Mouse (Mus musculus) gonadal fat pad, adult 2 months (tissue): ENCODE results near the gene Vmn2r87. TPM values are rescaled to one million over a fixed set of nuclear protein-coding genes. Genes with fewer than 3 reads are reported as not detected.
A peak's percentile ranks its signal among the peaks of the same experiment; 100 is the strongest.
"Not testable (repeated sequence)": the region's sequence is repeated elsewhere in the genome, so short reads cannot be mapped to it uniquely, and the experiment has no call there.

Experiments
- DNase-seq: peaks from one replicate; pipeline ENCODE4 v3.0.0-alpha.2; 2012; ENCODE audit warnings: low read depth
- polyA plus RNA-seq: library from polyadenylated mRNA; depleted of rRNA; stranded (reverse); fragments of >200 nt; gene quantifications from 2 replicates; pipeline ENCODE4 v1.2.3, GENCODE M21; 2012; rRNA removed

The Vmn2r87 gene
- not detected in 2 replicates for polyA plus RNA-seq

DNA sequence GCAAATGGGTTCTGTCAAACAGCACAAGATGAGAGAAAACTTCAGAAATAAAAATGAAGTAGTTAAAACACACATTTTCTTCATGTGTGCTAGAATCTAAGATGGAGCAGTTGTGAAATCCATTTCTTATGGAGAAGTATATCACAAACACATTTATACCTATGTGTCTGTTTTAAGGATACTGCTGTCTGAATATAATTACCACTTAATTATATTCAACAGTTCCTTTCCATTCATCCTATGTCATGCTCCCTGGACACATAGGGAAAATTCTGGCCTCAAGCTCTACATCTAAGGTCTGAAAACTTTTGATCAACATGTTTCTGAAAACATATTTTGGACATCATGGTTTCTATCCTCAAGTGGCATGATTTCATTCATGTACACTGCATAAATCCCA, at the start of gene Vmn2r87:
Gene Vmn2r87 (minus strand): TSS at position 101 of the 400 bp plus-strand sequence.
- DNase-seq: no peak

DNA sequence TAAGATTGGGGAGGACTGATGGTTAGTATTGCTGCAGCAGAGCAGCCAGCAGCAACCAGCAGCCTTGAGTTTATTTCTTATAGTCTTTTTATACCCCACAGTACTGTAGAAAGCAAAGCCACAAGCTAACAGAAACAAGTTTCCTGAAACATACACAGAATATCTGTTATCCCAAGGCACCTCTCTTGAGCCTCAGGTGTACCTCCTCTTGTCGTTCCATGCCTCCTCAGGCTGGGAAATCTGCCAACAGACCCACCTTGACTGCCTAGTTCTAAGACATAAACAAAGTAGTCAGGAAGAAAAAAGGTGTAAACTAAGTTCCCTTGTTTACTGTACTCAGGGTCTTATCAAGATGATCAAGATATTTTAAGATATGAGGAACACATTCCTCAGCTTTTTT, 47.1 kb upstream of the Vmn2r87 start:
- not testable (repeated sequence) for DNase-seq

DNA sequence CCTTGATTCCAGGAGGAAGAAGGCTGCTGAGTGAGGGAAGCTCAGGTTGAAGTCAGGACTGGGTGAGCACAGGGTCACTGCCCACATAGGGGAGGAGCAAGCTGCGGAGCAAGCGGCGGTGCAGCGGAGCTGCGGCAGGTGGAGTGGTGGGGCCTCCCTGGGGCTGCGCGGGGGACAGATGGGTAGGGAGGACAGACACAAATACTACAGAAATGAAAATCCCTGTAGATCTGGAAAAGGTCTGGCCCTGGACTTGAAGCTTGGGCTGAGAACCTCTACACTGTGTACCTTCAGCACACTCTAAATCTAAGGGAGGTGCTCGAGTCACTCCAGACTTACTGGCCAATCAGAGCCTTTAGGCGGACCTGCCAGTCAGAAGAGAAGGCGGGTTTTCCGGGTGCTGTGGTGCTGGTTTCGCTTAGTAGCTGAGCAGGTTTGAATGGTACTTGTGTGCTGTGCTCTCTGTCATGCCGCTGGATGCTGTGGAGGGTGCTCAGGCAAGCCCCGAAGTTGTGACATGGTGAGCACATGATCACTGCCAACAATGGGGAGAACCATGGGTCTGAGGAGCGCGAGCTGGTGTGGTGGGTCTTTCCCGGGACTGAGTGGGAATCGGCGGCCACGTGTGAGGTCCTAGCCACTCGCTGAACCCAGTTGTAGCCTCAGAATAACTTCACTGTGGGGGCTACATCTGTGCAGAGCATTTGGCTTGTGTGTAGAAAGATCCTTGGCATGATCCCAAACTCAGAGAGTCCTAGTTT, 44.9 kb upstream of the Vmn2r87 start:
- DNase-seq: peak; percentile 34

DNA sequence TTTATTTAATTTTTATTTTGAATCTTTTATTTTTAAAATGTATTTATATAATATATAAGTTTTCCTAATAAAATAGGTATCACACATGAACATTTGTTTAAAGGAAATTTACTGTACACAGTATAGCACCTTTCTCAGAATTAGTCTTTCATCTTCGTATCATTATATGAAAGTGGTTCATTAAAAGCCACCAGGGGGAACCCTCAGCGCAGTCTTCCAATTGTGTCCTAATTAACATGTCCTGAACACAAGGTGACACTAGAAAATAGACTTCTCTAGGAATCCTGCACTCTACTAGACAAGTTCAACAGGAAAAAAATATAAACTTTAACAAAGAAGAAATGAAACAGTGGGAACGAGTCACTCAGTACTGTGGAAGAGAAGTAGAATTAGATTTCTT, 38.9 kb upstream of the Vmn2r87 start:
- no peak for DNase-seq

DNA sequence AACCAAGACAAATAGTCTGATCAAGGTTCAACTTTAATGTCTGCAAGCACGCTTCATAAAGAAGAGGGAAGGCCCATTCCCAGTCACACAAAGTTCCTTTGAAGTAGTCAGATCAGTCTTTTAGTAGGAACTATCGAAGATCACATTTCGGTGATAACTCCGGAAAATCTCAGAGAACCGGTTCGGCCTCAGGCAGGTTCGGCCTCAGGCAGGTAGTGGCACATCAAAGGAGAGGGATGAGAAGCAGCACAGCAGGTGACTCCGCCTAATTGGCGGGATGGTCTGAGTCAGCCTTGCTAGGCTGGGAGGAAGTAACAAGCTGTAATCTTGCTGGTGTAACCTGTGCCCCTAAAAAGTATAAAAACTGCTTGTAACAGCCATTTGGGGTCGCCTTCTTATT, 30.7 kb upstream of the Vmn2r87 start:
- DNase-seq: no peak

DNA sequence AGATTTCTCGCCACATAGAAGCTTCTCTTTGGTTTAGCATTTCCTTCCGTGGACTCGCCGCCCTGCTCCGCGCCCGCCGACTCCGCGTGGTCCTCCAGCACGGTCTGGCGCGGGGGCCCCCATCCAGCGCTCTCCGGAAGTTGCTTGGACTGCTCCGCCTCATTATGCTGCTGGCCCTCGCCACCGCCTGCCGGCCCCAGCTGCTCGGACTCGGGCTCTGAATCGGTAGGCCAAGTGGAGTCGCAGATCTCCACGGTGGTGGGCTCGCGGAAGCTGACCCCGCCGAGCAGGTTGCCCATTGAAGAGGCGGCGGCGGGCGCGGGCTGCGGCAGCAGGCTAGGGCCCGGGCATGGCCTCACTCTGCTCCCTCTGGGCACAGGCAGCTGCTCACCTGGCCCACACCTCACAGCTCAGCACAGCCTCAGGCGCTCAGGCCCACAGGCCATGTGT, 26.9 kb downstream of the Vmn2r87 start:
- no peak for DNase-seq

DNA sequence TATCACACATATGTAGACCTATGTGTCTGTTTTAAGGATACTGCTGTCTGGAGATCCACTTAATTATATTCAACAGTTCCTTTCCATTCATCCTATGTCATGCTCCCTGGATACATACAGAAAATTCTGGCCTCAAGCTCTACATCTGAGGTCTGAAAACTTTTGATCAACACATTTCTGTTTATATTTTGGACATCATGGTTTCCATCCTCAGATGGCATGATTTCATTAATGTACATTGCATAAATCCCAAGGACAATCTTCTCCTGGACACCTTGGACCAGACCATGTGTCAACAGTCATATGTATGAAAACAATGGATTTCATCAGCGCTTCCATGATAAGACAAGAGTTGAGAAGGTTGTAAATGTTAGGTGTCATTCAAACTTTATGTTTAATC, 41.2 kb downstream of the Vmn2r87 start, which contains the start of gene Vmn2r86:
Gene Vmn2r86 (minus strand): TSS at position 101 of the 400 bp plus-strand sequence.
- not testable (repeated sequence) for DNase-seq

DNA sequence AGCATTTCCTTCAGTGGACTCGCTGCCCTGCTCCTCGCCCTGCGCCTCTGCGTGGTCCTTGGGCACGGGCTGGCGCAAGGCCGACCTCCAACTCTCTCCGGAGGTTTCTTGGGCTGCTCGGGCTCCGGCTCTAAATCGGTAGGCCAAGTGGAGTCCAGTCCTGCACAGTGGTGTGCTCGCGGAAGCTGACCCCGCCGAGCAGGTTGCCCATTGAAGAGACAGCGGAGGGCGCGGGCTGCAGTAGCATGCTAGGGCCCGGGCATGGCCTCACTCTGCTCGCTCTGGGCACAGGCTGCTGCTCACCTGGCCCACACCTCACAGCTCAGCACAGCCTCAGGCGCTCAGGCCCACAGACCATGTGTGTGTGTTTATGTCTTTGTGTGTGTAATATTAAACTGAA, 52.4 kb downstream of the Vmn2r87 start:
- DNase-seq: no peak

DNA sequence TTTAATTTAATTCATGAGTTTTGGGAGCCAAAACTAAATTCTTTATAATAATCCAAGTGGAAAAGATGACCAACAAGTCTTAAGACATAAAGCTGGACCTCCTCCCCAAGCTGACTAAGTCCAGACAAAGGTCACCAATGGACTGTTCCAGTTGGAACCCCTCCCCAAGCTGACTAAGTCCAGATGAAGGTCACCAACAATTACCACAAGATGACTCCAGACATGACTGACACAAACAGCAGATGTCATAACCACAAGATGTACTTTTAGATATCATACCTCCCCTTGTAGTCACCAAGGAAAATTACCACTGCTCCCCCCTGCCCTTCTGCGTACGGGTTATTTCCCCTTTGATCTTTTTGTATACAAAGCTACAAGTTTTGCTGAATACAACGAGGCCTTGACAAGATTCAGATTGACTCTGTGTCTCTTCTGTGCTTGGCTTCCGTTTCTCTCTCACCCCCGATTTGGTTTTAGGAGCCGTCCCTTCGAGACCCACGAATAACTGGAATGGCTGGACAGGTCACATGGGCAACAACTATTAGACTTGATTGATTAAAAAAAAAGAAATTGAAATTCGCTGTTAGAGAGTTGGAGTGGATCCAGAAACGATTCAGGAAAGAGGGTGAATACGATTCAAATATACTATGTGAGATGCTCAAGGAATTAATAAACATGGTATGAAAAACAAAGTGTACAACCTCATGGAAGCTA, 62.9 kb downstream of the Vmn2r87 start:
- DNase-seq: not testable (repeated sequence)

DNA sequence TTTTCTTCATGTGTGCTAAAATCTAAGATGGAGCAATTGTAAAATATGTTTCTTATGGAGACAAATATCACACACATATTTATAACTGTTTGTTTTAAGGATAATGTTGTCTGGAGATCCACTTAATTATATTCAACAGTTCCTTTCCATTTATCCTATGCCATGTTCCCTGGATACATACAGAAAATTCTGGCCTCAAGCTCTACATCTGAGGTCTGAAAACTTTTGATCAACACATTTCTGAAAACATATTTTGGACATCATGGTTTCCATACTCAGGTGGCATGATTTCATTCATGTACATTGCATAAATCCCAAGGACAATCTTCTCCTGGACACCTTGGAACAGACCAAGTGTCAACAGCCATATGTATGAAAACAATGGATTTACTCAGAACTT, 67.6 kb downstream of the Vmn2r87 start, which contains the start of gene Vmn2r85:
Gene Vmn2r85 (minus strand): TSS at position 101 of the 400 bp plus-strand sequence.
- not testable (repeated sequence) for DNase-seq

DNA sequence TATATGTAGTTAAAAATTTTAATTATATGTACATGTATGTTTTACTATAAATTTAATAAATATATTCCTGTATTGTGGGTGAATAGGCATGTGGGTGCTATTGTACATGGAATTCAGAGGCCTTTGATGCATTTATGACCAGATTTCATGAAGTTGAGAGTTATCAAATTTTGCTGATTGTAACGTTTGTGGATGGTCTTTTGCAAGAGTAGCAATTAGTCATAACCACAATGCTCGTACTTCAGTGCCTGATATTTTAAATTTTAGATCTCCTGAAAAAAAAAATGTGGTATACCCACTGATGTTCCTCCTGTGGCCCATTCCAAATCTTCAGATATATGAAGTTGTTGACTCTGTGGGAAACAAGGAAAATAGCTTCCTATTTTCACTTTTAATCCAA, 74.8 kb downstream of the Vmn2r87 start:
- not testable (repeated sequence) for DNase-seq

Other genes starting within 250 kb of the Vmn2r87 start
- not detected in 2 replicates for gene Neurod4, start 217.2 kb downstream of the Vmn2r87 start, polyA plus RNA-seq
- 0.26 and 0.61 TPM in 2 replicates for gene Tespa1, start 174.5 kb downstream of the Vmn2r87 start, polyA plus RNA-seq
- not detected in 2 replicates for gene Vmn2r84, start 103.1 kb downstream of the Vmn2r87 start, polyA plus RNA-seq
- gene Vmn2r85, start 67.7 kb downstream of the Vmn2r87 start, polyA plus RNA-seq: not detected in 2 replicates
- gene Vmn2r86, start 41.3 kb downstream of the Vmn2r87 start, polyA plus RNA-seq: not detected in 2 replicates